Mouse (Mus musculus) forebrain, postnatal 0 days (tissue): ENCODE results near the gene Spsb4. TPM values are rescaled to one million over a fixed set of nuclear protein-coding genes. Genes with fewer than 3 reads are reported as not detected.
A peak's percentile ranks its signal among the peaks of the same experiment; 100 is the strongest.

Experiments
- ATAC-seq: fragments of 200-750 bp; cut with Nextera tagmentation; 2 replicates; pipeline ENCODE4 v1.8.0; 2017; ENCODE audit warnings: mild to moderate bottlenecking, moderate library complexity
- DNase-seq: peaks from one replicate; pipeline ENCODE4 v3.0.0-alpha.2; 2015
- H3K27ac ChIP-seq: fragments of 300-500 bp; sonication (generic); 2 replicates; pipeline ENCODE4 v1.5.1; 2014; ENCODE audit warnings: low read depth, mild to moderate bottlenecking, antibody characterized with exemption, low read length, moderate library complexity, mixed read lengths
- H3K27me3 ChIP-seq: fragments of 300-500 bp; sonication (generic); 2 replicates; pipeline ENCODE4 v1.6.1; 2014; ENCODE audit warnings: mild to moderate bottlenecking, low read length, mixed read lengths; ENCODE audit not compliant: insufficient read depth
- H3K36me3 ChIP-seq: fragments of 300-500 bp; sonication (generic); 2 replicates; pipeline ENCODE4 v1.6.1; 2014; ENCODE audit warnings: mild to moderate bottlenecking, moderate library complexity; ENCODE audit not compliant: insufficient read depth
- H3K4me1 ChIP-seq: fragments of 300-500 bp; sonication (generic); 2 replicates; pipeline ENCODE4 v1.6.1; 2014; ENCODE audit warnings: antibody characterized with exemption; ENCODE audit not compliant: insufficient read depth
- H3K4me2 ChIP-seq: fragments of 300-500 bp; sonication (generic); 2 replicates; pipeline ENCODE4 v1.6.1; 2014; ENCODE audit warnings: low read depth, mild to moderate bottlenecking, moderate library complexity
- H3K4me3 ChIP-seq: fragments of 300-500 bp; sonication (generic); 2 replicates; pipeline ENCODE4 v1.5.1; 2014; ENCODE audit warnings: low read depth, low read length, mixed read lengths
- H3K9ac ChIP-seq: fragments of 300-500 bp; sonication (generic); 2 replicates; pipeline ENCODE4 v1.6.1; 2014; ENCODE audit warnings: mild to moderate bottlenecking
- H3K9me3 ChIP-seq: fragments of 300-500 bp; sonication (generic); 2 replicates; pipeline ENCODE4 v1.6.1; 2016; ENCODE audit warnings: low read length
- CTCF ChIP-seq: sonication (generic); IDR thresholded peaks from 2 replicates; pipeline ENCODE4 v1.5.1; 2016; ENCODE audit warnings: antibody characterized with exemption, control low read depth, low read depth
- WGBS: fragments of 180-500 bp; shearing (Covaris S2); extraction: QIAGEN DNeasy Blood & Tissue Kit; methylation state at CpG from one replicate; pipeline ENCODE4 v1.1.7; 2014; 5-methylcytosine and 5-hydroxymethylcytosine counted together
- polyA plus RNA-seq: library from polyadenylated mRNA; unstranded; fragments of >200 nt; fragmentation: Nextera tagmentation; extraction: Ambion mirVana; gene quantifications from 2 replicates; pipeline ENCODE4 v1.2.1, GENCODE M21; 2015
- total RNA-seq: library from RNA; depleted of rRNA; stranded (reverse); fragments of >200 nt; gene quantifications from 2 replicates; pipeline ENCODE4 v1.2.3, GENCODE M21; 2014

The Spsb4 gene
- total and polyA plus RNA-seq, 2 experiments from 2014 or later, result 16.0 to 22.7 TPM

GRCm38 (mm10) chr9:97055906-97056305, 37.3 kb upstream of the Spsb4 start:
- H3K4me3 ChIP-seq, result no peak overlapping the region
- no peaks in the 10 kb centered on the region for H3K36me3 ChIP-seq
- H3K4me2 ChIP-seq, result no peak overlapping the region
- no peak overlapping the region for H3K27ac ChIP-seq
- 54% methylated on average over 14 of the region's 14 CpGs for WGBS
- ATAC-seq, result no peak
- no peak overlapping the region for H3K9ac ChIP-seq
- no peaks in the 10 kb centered on the region for H3K4me1 ChIP-seq
- no peak for TF ChIP-seq CTCF
- H3K9me3 ChIP-seq, result no peaks in the 10 kb centered on the region
- no peaks in the 10 kb centered on the region for H3K27me3 ChIP-seq
- DNase-seq, result no peak

- no peak overlapping the region for H3K4me2 ChIP-seq
- DNase-seq (no peak), ATAC-seq (peak; percentile 10; the same call in 1 of the 2 replicates)
- whole genome bisulfite sequencing, result 18% methylated on average over 8 of the region's 8 CpGs
- H3K27me3 ChIP-seq, result no peaks in the 10 kb centered on the region
- H3K27ac ChIP-seq, result no peak overlapping the region
- no peaks in the 10 kb centered on the region for H3K36me3 ChIP-seq
- TF ChIP-seq CTCF, result no peak
- H3K4me3 ChIP-seq, result no peak overlapping the region
- no peaks in the 10 kb centered on the region for H3K9me3 ChIP-seq
- no peaks in the 10 kb centered on the region for H3K4me1 ChIP-seq
- no peak overlapping the region for H3K9ac ChIP-seq
Measured at GRCm38 (mm10) chr9:97051176-97051575, 32.5 kb upstream of the Spsb4 start.

- DNase-seq, result no peak
- TF ChIP-seq CTCF, result no peak
- Histone ChIP-seq H3K9me3 (no peaks in the 10 kb centered on the region), H3K27ac (no peak overlapping the region), H3K36me3 (no peaks in the 10 kb centered on the region), H3K4me1 (no peaks in the 10 kb centered on the region), H3K4me3 (no peak overlapping the region), H3K27me3 (no peaks in the 10 kb centered on the region), H3K4me2 (no peak overlapping the region), H3K9ac (no peak overlapping the region)
- ATAC-seq, result no peak
- WGBS, result 90% methylated on average over 4 of the region's 4 CpGs
Measured at GRCm38 (mm10) chr9:97046240-97046639, 27.6 kb upstream of the Spsb4 start.

- WGBS, result 60% methylated on average over 8 of the region's 8 CpGs
- Histone ChIP-seq H3K4me2 (no peak overlapping the region), H3K27me3 (no peaks in the 10 kb centered on the region), H3K9me3 (no peaks in the 10 kb centered on the region), H3K4me3 (no peak overlapping the region), H3K27ac (no peak overlapping the region), H3K9ac (no peak overlapping the region), H3K4me1 (no peaks in the 10 kb centered on the region), H3K36me3 (no peaks in the 10 kb centered on the region)
- no peak for ATAC-seq
- no peak for DNase-seq
- TF ChIP-seq CTCF, result no peak
Measured at GRCm38 (mm10) chr9:97041633-97042032, 23.0 kb upstream of the Spsb4 start.

GRCm38 (mm10) chr9:97038010-97038409, 19.4 kb upstream of the Spsb4 start:
- no peak overlapping the region for H3K4me2 ChIP-seq

GRCm38 (mm10) chr9:97036656-97037055, 18.0 kb upstream of the Spsb4 start:
- DNase-seq, result no peak
- H3K9me3 ChIP-seq, result no peaks in the 10 kb centered on the region
- WGBS, result 51% methylated on average over 7 of the region's 7 CpGs
- H3K27me3 ChIP-seq, result no peaks in the 10 kb centered on the region
- TF ChIP-seq CTCF, result no peak
- no peaks in the 10 kb centered on the region for H3K36me3 ChIP-seq
- no peak for ATAC-seq
- H3K9ac ChIP-seq, result no peak overlapping the region
- no peaks in the 10 kb centered on the region for H3K4me1 ChIP-seq
- H3K4me3 ChIP-seq, result no peak overlapping the region
- H3K4me2 ChIP-seq, result no peak overlapping the region
- H3K27ac ChIP-seq, result no peak overlapping the region

More at GRCm38 (mm10) chr9:97038010-97038409, 19.4 kb upstream of the Spsb4 start:
- no peak for ATAC-seq
- no peak for TF ChIP-seq CTCF
- Histone ChIP-seq H3K36me3 (no peaks in the 10 kb centered on the region), H3K9me3 (no peaks in the 10 kb centered on the region), H3K27ac (no peak overlapping the region), H3K4me3 (no peak overlapping the region), H3K4me1 (no peaks in the 10 kb centered on the region), H3K27me3 (no peaks in the 10 kb centered on the region), H3K9ac (no peak overlapping the region)
- whole genome bisulfite sequencing, result 89% methylated on average over 3 of the region's 3 CpGs
- no peak for DNase-seq

- Histone ChIP-seq H3K9me3 (no peaks in the 10 kb centered on the region), H3K4me3 (no peak overlapping the region), H3K36me3 (no peaks in the 10 kb centered on the region), H3K9ac (no peak overlapping the region), H3K27ac (no peak overlapping the region), H3K4me2 (no peak overlapping the region), H3K4me1 (no peaks in the 10 kb centered on the region), H3K27me3 (no peaks in the 10 kb centered on the region)
- no peak for DNase-seq
- 77% methylated on average over 12 of the region's 12 CpGs for WGBS
- TF ChIP-seq CTCF, result no peak
- ATAC-seq, result no peak
Measured at GRCm38 (mm10) chr9:97027361-97027760, 8.7 kb upstream of the Spsb4 start.

GRCm38 (mm10) chr9:97026006-97026405, 7.4 kb upstream of the Spsb4 start:
- no peak overlapping the region for H3K9ac ChIP-seq
- no peak for TF ChIP-seq CTCF
- WGBS, result 86% methylated on average over 4 of the region's 4 CpGs
- ATAC-seq (no peak), DNase-seq (no peak)
- H3K4me3 ChIP-seq, result no peak overlapping the region
- H3K27ac ChIP-seq, result no peak overlapping the region
- no peaks in the 10 kb centered on the region for H3K4me1 ChIP-seq
- H3K4me2 ChIP-seq, result no peak overlapping the region
- no peaks in the 10 kb centered on the region for H3K9me3 ChIP-seq
- no peaks in the 10 kb centered on the region for H3K36me3 ChIP-seq
- H3K27me3 ChIP-seq, result no peaks in the 10 kb centered on the region
